Mouse (Mus musculus): ENCODE measurements around the gene Hoxb9. TPM values are rescaled to one million over a fixed set of nuclear protein-coding genes. Genes with fewer than 3 reads are reported as not detected.

The Hoxb9 gene
- polyA plus RNA-seq, 1 experiment from 2014 or later = 22.4 TPM

GRCm38 (mm10) chr11:96301064-96301431, 29.8 kb downstream of the Hoxb9 start:
- H3K4me3 ChIP-seq (replicated peaks; ENCODE audit: low read length) = peak overlapping the region; percentile 48
- H3K4me1 ChIP-seq (replicated peaks; ENCODE audit: control insufficient read depth, insufficient read depth, low read length) = no peaks in the 10 kb centered on the region
- H3K36me3 ChIP-seq (replicated peaks; ENCODE audit: control insufficient read depth, insufficient read depth) = no peaks in the 10 kb centered on the region
- H3K4me2 ChIP-seq (replicated peaks) = peak overlapping the region; percentile 77
- H3K9ac ChIP-seq = peak overlapping the region; percentile 97
- H3K27ac ChIP-seq = peak overlapping the region; percentile 85
- no peaks in the 10 kb centered on the region for H3K9me3 ChIP-seq (ENCODE audit: control insufficient read depth, low read length)
- ATAC-seq (ENCODE audit: low FRiP score) = no peak
- DNase-seq (ENCODE audit: low spot score) = no peak
- peaks cover 88% of the 10 kb centered on the region for H3K27me3 ChIP-seq (ENCODE audit: control insufficient read depth, insufficient read depth, low read length)
- 2% methylated on average over 10 of the region's 10 CpGs for WGBS

- ATAC-seq (ENCODE audit: low FRiP score) (no peak), DNase-seq (ENCODE audit: low spot score) (no peak)
- Histone ChIP-seq H3K36me3 (replicated peaks; ENCODE audit: control insufficient read depth, insufficient read depth) (no peaks in the 10 kb centered on the region), H3K27me3 (ENCODE audit: control insufficient read depth, insufficient read depth, low read length) (peaks cover 88% of the 10 kb centered on the region), H3K4me1 (replicated peaks; ENCODE audit: control insufficient read depth, insufficient read depth, low read length) (no peaks in the 10 kb centered on the region), H3K9ac (peak overlapping the region; percentile 97), H3K27ac (peak overlapping the region; percentile 99), H3K4me2 (replicated peaks) (peak overlapping the region; percentile 77), H3K4me3 (replicated peaks; ENCODE audit: low read length) (peak overlapping the region; percentile 48), H3K9me3 (ENCODE audit: control insufficient read depth, low read length) (no peaks in the 10 kb centered on the region)
- 2% methylated on average over 15 of the region's 15 CpGs for WGBS
These were observed 30.6 kb downstream of the Hoxb9 start for GRCm38 (mm10) chr11:96301837-96302236.

- Histone ChIP-seq H3K4me2 (replicated peaks) (peak overlapping the region; percentile 77), H3K9ac (peak overlapping the region; percentile 97), H3K36me3 (replicated peaks; ENCODE audit: control insufficient read depth, insufficient read depth) (no peaks in the 10 kb centered on the region), H3K27ac (peak overlapping the region; percentile 99), H3K4me3 (replicated peaks; ENCODE audit: low read length) (peak overlapping the region; percentile 48), H3K4me1 (replicated peaks; ENCODE audit: control insufficient read depth, insufficient read depth, low read length) (no peaks in the 10 kb centered on the region), H3K27me3 (ENCODE audit: control insufficient read depth, insufficient read depth, low read length) (peaks cover 88% of the 10 kb centered on the region), H3K9me3 (ENCODE audit: control insufficient read depth, low read length) (no peaks in the 10 kb centered on the region)
- DNase-seq (ENCODE audit: low spot score) (no peak), ATAC-seq (ENCODE audit: low FRiP score) (no peak)
- WGBS = 4% methylated on average over 23 of the region's 23 CpGs
These were observed 31.3 kb downstream of the Hoxb9 start for GRCm38 (mm10) chr11:96302381-96303150.

- peak within 1 kb of the TSS; percentile 97 for H3K9ac ChIP-seq
- H3K27ac ChIP-seq = peak within 1 kb of the TSS; percentile 99
- H3K9me3 ChIP-seq (ENCODE audit: control insufficient read depth, low read length) = no peaks in the 10 kb centered on the region
- peaks cover 90% of the 10 kb centered on the region for H3K27me3 ChIP-seq (ENCODE audit: control insufficient read depth, insufficient read depth, low read length)
- 1% methylated on average over 69 of the region's 69 CpGs for WGBS
- no peaks in the 10 kb centered on the region for H3K36me3 ChIP-seq (replicated peaks; ENCODE audit: control insufficient read depth, insufficient read depth)
- peak within 1 kb of the TSS; percentile 48 for H3K4me3 ChIP-seq (replicated peaks; ENCODE audit: low read length)
- H3K4me2 ChIP-seq (replicated peaks) = peak within 1 kb of the TSS; percentile 77
- H3K4me1 ChIP-seq (replicated peaks; ENCODE audit: control insufficient read depth, insufficient read depth, low read length) = no peaks in the 10 kb centered on the region
- DNase-seq (ENCODE audit: low spot score) = peak; percentile 83
- peak; percentile 73 for ATAC-seq (ENCODE audit: low FRiP score)
These were observed 32.2 kb downstream of the Hoxb9 start, which contains the start of gene Hoxb5 for GRCm38 (mm10) chr11:96303151-96304099. Gene Hoxb5 (plus strand): TSS chr11:96303336.

- H3K27me3 ChIP-seq (ENCODE audit: control insufficient read depth, insufficient read depth, low read length) = peaks cover 93% of the 10 kb centered on the region
- H3K4me1 ChIP-seq (replicated peaks; ENCODE audit: control insufficient read depth, insufficient read depth, low read length) = no peaks in the 10 kb centered on the region
- H3K9ac ChIP-seq = peak overlapping the region; percentile 97
- no peak for ATAC-seq (ENCODE audit: low FRiP score)
- WGBS = under 1% methylated on average over 38 of the region's 38 CpGs
- H3K27ac ChIP-seq = peak overlapping the region; percentile 99
- H3K4me3 ChIP-seq (replicated peaks; ENCODE audit: low read length) = peak overlapping the region; percentile 48
- peak overlapping the region; percentile 77 for H3K4me2 ChIP-seq (replicated peaks)
- H3K9me3 ChIP-seq (ENCODE audit: control insufficient read depth, low read length) = no peaks in the 10 kb centered on the region
- H3K36me3 ChIP-seq (replicated peaks; ENCODE audit: control insufficient read depth, insufficient read depth) = no peaks in the 10 kb centered on the region
- no peak for DNase-seq (ENCODE audit: low spot score)
These were observed 33.3 kb downstream of the Hoxb9 start for GRCm38 (mm10) chr11:96304381-96305195.

GRCm38 (mm10) chr11:96305505-96306182, 34.4 kb downstream of the Hoxb9 start:
- no peaks in the 10 kb centered on the region for H3K36me3 ChIP-seq (replicated peaks; ENCODE audit: control insufficient read depth, insufficient read depth)
- 22% methylated on average over 6 of the region's 6 CpGs for WGBS
- ATAC-seq (ENCODE audit: low FRiP score) = no peak
- peak overlapping the region; percentile 48 for H3K4me3 ChIP-seq (replicated peaks; ENCODE audit: low read length)
- peak overlapping the region; percentile 97 for H3K9ac ChIP-seq
- H3K27me3 ChIP-seq (ENCODE audit: control insufficient read depth, insufficient read depth, low read length) = peaks cover 93% of the 10 kb centered on the region
- no peaks in the 10 kb centered on the region for H3K4me1 ChIP-seq (replicated peaks; ENCODE audit: control insufficient read depth, insufficient read depth, low read length)
- peak overlapping the region; percentile 77 for H3K4me2 ChIP-seq (replicated peaks)
- no peak for DNase-seq (ENCODE audit: low spot score)
- peak overlapping the region; percentile 99 for H3K27ac ChIP-seq
- no peaks in the 10 kb centered on the region for H3K9me3 ChIP-seq (ENCODE audit: control insufficient read depth, low read length)

GRCm38 (mm10) chr11:96306183-96306907, 35.1 kb downstream of the Hoxb9 start:
- no peaks in the 10 kb centered on the region for H3K36me3 ChIP-seq (replicated peaks; ENCODE audit: control insufficient read depth, insufficient read depth)
- peak overlapping the region; percentile 48 for H3K4me3 ChIP-seq (replicated peaks; ENCODE audit: low read length)
- no peaks in the 10 kb centered on the region for H3K4me1 ChIP-seq (replicated peaks; ENCODE audit: control insufficient read depth, insufficient read depth, low read length)
- H3K27ac ChIP-seq = peak overlapping the region; percentile 99
- H3K27me3 ChIP-seq (ENCODE audit: control insufficient read depth, insufficient read depth, low read length) = peaks cover 93% of the 10 kb centered on the region
- H3K9me3 ChIP-seq (ENCODE audit: control insufficient read depth, low read length) = no peaks in the 10 kb centered on the region
- peak overlapping the region; percentile 77 for H3K4me2 ChIP-seq (replicated peaks)
- 9% methylated on average over 7 of the region's 7 CpGs for WGBS
- DNase-seq (ENCODE audit: low spot score) (no peak), ATAC-seq (ENCODE audit: low FRiP score) (no peak)
- H3K9ac ChIP-seq = peak overlapping the region; percentile 97

GRCm38 (mm10) chr11:96306908-96307269, 35.6 kb downstream of the Hoxb9 start:
- peak overlapping the region; percentile 97 for H3K9ac ChIP-seq
- peak overlapping the region; percentile 99 for H3K27ac ChIP-seq
- ATAC-seq (ENCODE audit: low FRiP score) = no peak
- 8% methylated on average over 13 of the region's 13 CpGs for WGBS
- H3K4me1 ChIP-seq (replicated peaks; ENCODE audit: control insufficient read depth, insufficient read depth, low read length) = no peaks in the 10 kb centered on the region
- H3K9me3 ChIP-seq (ENCODE audit: control insufficient read depth, low read length) = no peaks in the 10 kb centered on the region
- no peaks in the 10 kb centered on the region for H3K36me3 ChIP-seq (replicated peaks; ENCODE audit: control insufficient read depth, insufficient read depth)
- peaks cover 93% of the 10 kb centered on the region for H3K27me3 ChIP-seq (ENCODE audit: control insufficient read depth, insufficient read depth, low read length)
- H3K4me3 ChIP-seq (replicated peaks; ENCODE audit: low read length) = peak overlapping the region; percentile 48
- H3K4me2 ChIP-seq (replicated peaks) = peak overlapping the region; percentile 77
- no peak for DNase-seq (ENCODE audit: low spot score)
